Mouse (Mus musculus) olfactory bulb, adult 2 months (tissue): ENCODE results near the gene Atp13a1. TPM values are rescaled to one million over a fixed set of nuclear protein-coding genes. Genes with fewer than 3 reads are reported as not detected.

Experiments
- H3K27ac ChIP-seq: fragments of 200-500 bp; 2 replicates; pipeline ENCODE4 v1.5.1; 2012; ENCODE audit warnings: low read depth, low read length; ENCODE audit not compliant: insufficient read depth
- H3K4me1 ChIP-seq: fragments of 200-500 bp; 2 replicates; pipeline ENCODE4 v1.6.1; 2012; ENCODE audit warnings: low read length; ENCODE audit not compliant: control insufficient read depth, insufficient read depth
- H3K4me3 ChIP-seq: fragments of 200-500 bp; 2 replicates; pipeline ENCODE4 v1.5.1; 2012; ENCODE audit warnings: mild to moderate bottlenecking, low read depth, low read length, moderate library complexity; ENCODE audit not compliant: insufficient read depth
- CTCF ChIP-seq: fragments of 200-500 bp; IDR thresholded peaks from 2 replicates; pipeline ENCODE4 v1.5.1; 2012; ENCODE audit warnings: low read depth, mild to moderate bottlenecking, low read length, moderate library complexity; ENCODE audit not compliant: insufficient read depth
- POLR2A ChIP-seq: fragments of 200-500 bp; IDR thresholded peaks from 2 replicates; pipeline ENCODE4 v1.6.1; 2012; ENCODE audit warnings: mild to moderate bottlenecking, low read depth, low read length, moderate library complexity; ENCODE audit not compliant: insufficient read depth
- WGBS: fragments of 180-500 bp; shearing (Covaris S2); methylation state at CpG from one replicate; pipeline ENCODE4 v1.1.7; 2018; 5-methylcytosine and 5-hydroxymethylcytosine counted together
- polyA plus RNA-seq: library from polyadenylated mRNA; stranded (reverse); fragments of >200 nt; gene quantifications from 2 replicates; pipeline ENCODE4 v1.2.4, GENCODE M21; 2012; ENCODE audit warnings: low replicate concordance; ENCODE audit not compliant: missing spikeins, insufficient read depth, insufficient read length

Gene Atp13a1
- polyA plus RNA-seq, 1 experiment: not detected

- H3K4me1 ChIP-seq: peaks cover 10% of the 10 kb centered on the region
- H3K4me3 ChIP-seq: peak within 1 kb of the TSS; percentile 52
- 2% methylated on average over 32 of the region's 35 CpGs for WGBS
- TF ChIP-seq POLR2A (no peak), CTCF (no peak)
- H3K27ac ChIP-seq: no peak within 1 kb of the TSS
Measured at GRCm38 (mm10) chr8:69822386-69823191, 31.6 kb downstream of the Atp13a1 start, which contains the start of gene Lpar2. Gene Lpar2, plus strand, starts transcription at chr8:69822429.

- TF ChIP-seq CTCF (no peak), POLR2A (no peak)
- 94% methylated on average over 12 of the region's 12 CpGs for WGBS
Measured at GRCm38 (mm10) chr8:69826371-69826770, 35.4 kb downstream of the Atp13a1 start.

GRCm38 (mm10) chr8:69832298-69832853, 41.4 kb downstream of the Atp13a1 start, which contains the start of gene Pbx4:
Gene Pbx4, plus strand, starts transcription at chr8:69832491.
- Histone ChIP-seq H3K4me3 (peak within 1 kb of the TSS; percentile 75), H3K27ac (peak within 1 kb of the TSS; percentile 47), H3K4me1 (peaks cover 4% of the 10 kb centered on the region; the same call in 1 of the 2 replicates)
- under 1% methylated on average over 38 of the region's 38 CpGs for WGBS
- TF ChIP-seq POLR2A: peak; percentile 39; the same call in 1 of the 2 replicates
- no peak for TF ChIP-seq CTCF

More at GRCm38 (mm10) chr8:69826371-69826770, 35.4 kb downstream of the Atp13a1 start:
- no peak overlapping the region for H3K27ac ChIP-seq
- peaks cover 10% of the 10 kb centered on the region for H3K4me1 ChIP-seq
- no peak overlapping the region for H3K4me3 ChIP-seq

GRCm38 (mm10) chr8:69837057-69837682, 46.2 kb downstream of the Atp13a1 start:
- whole genome bisulfite sequencing: 84% methylated on average over 8 of the region's 8 CpGs
- Histone ChIP-seq H3K27ac (no peak overlapping the region), H3K4me1 (peaks cover 4% of the 10 kb centered on the region; the same call in 1 of the 2 replicates), H3K4me3 (no peak overlapping the region)
- TF ChIP-seq CTCF: no peak

DNA sequence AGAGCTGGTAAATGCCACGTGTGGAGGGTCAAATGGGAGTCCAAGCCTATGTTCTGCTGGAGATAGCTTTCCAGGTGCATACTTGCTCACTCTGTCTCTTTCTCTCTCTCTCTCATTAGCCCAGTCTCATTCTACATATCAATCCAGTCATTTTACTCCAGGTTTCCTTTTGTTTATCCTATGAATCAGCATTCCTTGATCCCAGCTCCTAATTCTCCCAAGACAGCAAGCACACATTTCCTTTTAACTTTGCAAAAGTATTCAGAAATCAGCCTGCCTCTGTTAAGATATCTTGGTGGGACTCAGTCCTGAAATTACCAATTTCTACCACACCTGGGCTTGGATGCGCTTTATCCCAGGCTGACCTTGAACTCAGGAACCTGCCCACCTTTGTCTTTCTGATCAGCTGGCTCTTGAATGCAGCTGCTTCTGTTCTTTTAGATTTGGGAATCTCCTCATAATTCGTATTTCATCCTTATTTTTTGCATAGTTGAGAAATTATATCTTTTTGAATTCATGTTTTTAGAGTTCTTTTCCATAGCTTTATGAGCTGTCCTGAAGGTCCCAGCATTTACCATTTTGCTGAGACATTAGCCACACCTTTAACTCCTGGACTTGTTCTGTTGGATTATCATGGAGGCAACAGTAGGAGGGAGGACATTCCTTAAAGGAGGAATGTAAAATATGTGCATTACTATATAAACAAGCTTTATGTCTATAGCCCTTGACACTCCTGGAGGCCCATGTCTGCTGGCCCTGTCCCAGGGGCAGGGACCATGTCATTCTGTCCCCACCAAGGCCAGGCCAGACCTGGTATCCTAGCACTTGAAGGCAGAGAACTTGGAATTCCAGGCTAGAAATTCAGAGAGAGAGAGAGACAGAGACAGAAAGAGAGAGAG, 56.5 kb downstream of the Atp13a1 start:
- TF ChIP-seq CTCF (no peak), POLR2A (no peak)
- Histone ChIP-seq H3K27ac (no peak overlapping the region), H3K4me1 (peaks cover 8% of the 10 kb centered on the region), H3K4me3 (no peak overlapping the region)
- WGBS: 84% methylated on average over 3 of the region's 3 CpGs

GRCm38 (mm10) chr8:69848951-69849350, 58.0 kb downstream of the Atp13a1 start:
- WGBS: 87% methylated on average over 8 of the region's 8 CpGs
- Histone ChIP-seq H3K27ac (no peak overlapping the region), H3K4me3 (no peak overlapping the region), H3K4me1 (peaks cover 8% of the 10 kb centered on the region)
- no peak for TF ChIP-seq CTCF
- no peak for TF ChIP-seq POLR2A

DNA sequence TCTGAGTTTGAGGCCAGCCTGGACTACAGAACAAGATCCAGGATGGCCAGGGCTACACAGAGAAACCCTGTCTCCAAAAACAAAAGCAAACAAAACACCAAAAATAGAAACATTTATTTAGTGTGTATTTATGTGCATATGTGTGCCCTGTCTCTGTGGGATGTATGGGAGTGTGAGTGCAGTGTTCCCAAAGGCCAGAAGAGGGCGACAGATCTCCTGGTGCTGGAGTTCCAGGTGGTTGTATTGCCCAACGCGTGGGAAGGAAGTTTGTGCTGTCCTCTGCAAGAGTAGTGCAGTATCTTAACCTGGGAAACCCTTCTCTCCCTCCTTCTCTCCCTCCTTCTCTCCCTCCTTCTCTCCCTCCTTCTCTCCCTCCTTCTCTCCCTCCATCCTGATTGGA, 58.9 kb downstream of the Atp13a1 start:
- Histone ChIP-seq H3K4me3 (no peak overlapping the region), H3K27ac (no peak overlapping the region), H3K4me1 (peaks cover 8% of the 10 kb centered on the region)
- TF ChIP-seq CTCF (no peak), POLR2A (no peak)
- 49% methylated on average over 3 of the region's 3 CpGs for WGBS

GRCm38 (mm10) chr8:69850926-69851506, 60.1 kb downstream of the Atp13a1 start:
- TF ChIP-seq POLR2A (no peak), CTCF (no peak)
- Histone ChIP-seq H3K4me3 (no peak overlapping the region), H3K4me1 (peaks cover 8% of the 10 kb centered on the region), H3K27ac (no peak overlapping the region)
- WGBS: 77% methylated on average over 7 of the region's 7 CpGs
